Mouse (Mus musculus) spleen, adult 2 months (tissue): Measurements from ENCODE around the gene Grin2b.

Source experiments
- CTCF ChIP-seq: fragments of 200-500 bp; IDR thresholded peaks from 2 replicates; pipeline ENCODE4 v1.5.1; 2011; ENCODE audit warnings: mild to moderate bottlenecking, inconsistent platforms; ENCODE audit not compliant: insufficient read depth, insufficient read length, insufficient replicate concordance; ENCODE audit errors: extremely low read depth
- POLR2A ChIP-seq: fragments of 200-500 bp; IDR thresholded peaks from 2 replicates; pipeline ENCODE4 v1.6.1; 2011; ENCODE audit warnings: low read depth, low read length, inconsistent platforms

- TF ChIP-seq CTCF (no peak), POLR2A (no peak)
Observed at GRCm38 (mm10) chr6:136041821-136042220, 131.5 kb downstream of the Grin2b start.
